Mouse (Mus musculus) C2C12 (cell line): Measurements from ENCODE around the gene Amh. TPM values are rescaled to one million over a fixed set of nuclear protein-coding genes. Genes with fewer than 3 reads are reported as not detected.

Source experiments
- H3K27me3 ChIP-seq: one replicate; pipeline ENCODE4 v1.6.1; 2011; ENCODE audit not compliant: control insufficient read depth, insufficient read depth, insufficient read length
- H3K36me3 ChIP-seq: one replicate; pipeline ENCODE4 v1.6.1; 2011; ENCODE audit not compliant: control insufficient read depth, insufficient read depth
- H3K4me3 ChIP-seq: one replicate; pipeline ENCODE4 v1.5.1; 2011; ENCODE audit warnings: mild to moderate bottlenecking, control low read depth; ENCODE audit not compliant: poor library complexity, insufficient read depth, severe bottlenecking
- H3K79me2 ChIP-seq: one replicate; pipeline ENCODE4 v1.6.1; 2011; ENCODE audit not compliant: control insufficient read depth, insufficient read depth
- H3K79me3 ChIP-seq: one replicate; pipeline ENCODE4 v1.6.1; 2011; ENCODE audit warnings: low read depth, control low read depth
- H3ac ChIP-seq: one replicate; pipeline ENCODE3; 2011; ENCODE audit warnings: low read depth; ENCODE audit not compliant: control insufficient read depth, insufficient read length
- CEBPB ChIP-seq: IDR thresholded peaks from one replicate; pipeline ENCODE4 v1.6.1; 2011; ENCODE audit warnings: low read depth, mild to moderate bottlenecking, control low read depth, moderate library complexity
- CTCF ChIP-seq: IDR thresholded peaks from one replicate; pipeline ENCODE4 v1.5.1; 2011; ENCODE audit not compliant: control insufficient read depth, insufficient read depth, insufficient read length
- FOSL1 ChIP-seq: IDR thresholded peaks from one replicate; pipeline ENCODE4 v1.8.0; 2011; ENCODE audit warnings: mild to moderate bottlenecking, low read length; ENCODE audit not compliant: poor library complexity, insufficient read depth, severe bottlenecking
- MAX ChIP-seq: IDR thresholded peaks from one replicate; pipeline ENCODE4 v1.6.1; 2011; ENCODE audit warnings: mild to moderate bottlenecking, control low read depth
- MYOD1 ChIP-seq: IDR thresholded peaks from one replicate; pipeline ENCODE4 v1.6.1; 2011; ENCODE audit warnings: low read depth; ENCODE audit not compliant: control insufficient read depth, insufficient read length
- MYOG ChIP-seq: IDR thresholded peaks from one replicate; pipeline ENCODE4 v1.6.1; 2011; ENCODE audit not compliant: control insufficient read depth, insufficient read length; ENCODE audit errors: extremely low read depth
- USF1 ChIP-seq: IDR thresholded peaks from one replicate; pipeline ENCODE4 v1.6.1; 2011; ENCODE audit warnings: low read depth, mild to moderate bottlenecking, control low read depth, moderate library complexity
- polyA plus RNA-seq: library from polyadenylated mRNA; unstranded; fragments of >200 nt; fragmentation: generic; extraction: Trizol; gene quantifications from one replicate; pipeline ENCODE4 v1.2.1, GENCODE M21; 2012; ENCODE audit warnings: missing spikeins

Amh gene
- polyA plus RNA-seq, 1 experiment: 0.87 TPM

GRCm38 (mm10) chr10:80799070-80799566, 5.9 kb upstream of the Amh start:
- Histone ChIP-seq H3K27me3 (no peaks in the 10 kb centered on the region), H3K36me3 (peaks cover 75% of the 10 kb centered on the region), H3K4me3 (peak overlapping the region; percentile 99), H3ac (peak overlapping the region; percentile 86), H3K79me2 (peaks cover 74% of the 10 kb centered on the region), H3K79me3 (peaks cover 53% of the 10 kb centered on the region)
- TF ChIP-seq CEBPB: no peak
- no peak for TF ChIP-seq FOSL1
- TF ChIP-seq MYOG: no peak
- TF ChIP-seq MAX: no peak
- no peak for TF ChIP-seq USF1
- TF ChIP-seq CTCF: no peak
- TF ChIP-seq MYOD1: no peak

GRCm38 (mm10) chr10:80802204-80802912, 2.7 kb upstream of the Amh start:
- Histone ChIP-seq H3ac (no peak overlapping the region), H3K36me3 (peaks cover 68% of the 10 kb centered on the region), H3K79me3 (peaks cover 39% of the 10 kb centered on the region), H3K4me3 (no peak overlapping the region), H3K27me3 (no peaks in the 10 kb centered on the region), H3K79me2 (peaks cover 51% of the 10 kb centered on the region)
- no peak for TF ChIP-seq MYOG
- TF ChIP-seq CTCF: no peak
- no peak for TF ChIP-seq CEBPB
- TF ChIP-seq MYOD1: no peak
- no peak for TF ChIP-seq USF1
- no peak for TF ChIP-seq MAX
- TF ChIP-seq FOSL1: no peak

DNA sequence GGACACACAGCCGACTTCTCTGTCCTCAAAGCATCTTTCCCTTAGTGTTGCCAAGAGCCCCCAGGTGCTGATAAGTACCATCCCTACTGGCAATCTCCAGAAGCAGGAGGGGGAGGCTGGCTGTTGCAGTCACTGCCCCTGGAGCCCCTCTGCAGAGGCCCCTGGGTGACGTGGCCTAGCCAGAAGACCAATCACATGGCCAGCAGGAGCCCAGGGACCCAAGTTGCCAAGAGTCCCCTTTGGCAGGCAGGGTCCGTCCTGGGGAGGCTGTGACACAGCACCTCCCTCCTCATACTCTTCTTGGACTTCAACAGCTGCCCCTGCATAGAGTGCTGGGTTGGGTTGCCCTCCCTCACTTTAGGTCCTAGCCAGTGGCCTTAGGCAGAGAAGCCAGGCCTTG, 2.0 kb upstream of the Amh start:
- no peaks in the 10 kb centered on the region for H3K27me3 ChIP-seq
- TF ChIP-seq USF1: no peak
- no peak for TF ChIP-seq CTCF
- TF ChIP-seq CEBPB: no peak
- no peak for TF ChIP-seq MAX
- no peak for TF ChIP-seq FOSL1
- no peak for TF ChIP-seq MYOD1
- no peak for TF ChIP-seq MYOG
- peaks cover 36% of the 10 kb centered on the region for H3K79me3 ChIP-seq
- H3K36me3 ChIP-seq: peaks cover 68% of the 10 kb centered on the region
- H3K79me2 ChIP-seq: peaks cover 45% of the 10 kb centered on the region
- no peak overlapping the region for H3K4me3 ChIP-seq
- H3ac ChIP-seq: no peak overlapping the region

- Histone ChIP-seq H3K79me2 (peaks cover 31% of the 10 kb centered on the region), H3K36me3 (peaks cover 68% of the 10 kb centered on the region), H3K4me3 (no peak overlapping the region), H3K27me3 (no peaks in the 10 kb centered on the region), H3ac (no peak overlapping the region), H3K79me3 (peaks cover 27% of the 10 kb centered on the region)
- TF ChIP-seq CTCF (no peak), MYOD1 (no peak), MAX (no peak), FOSL1 (no peak), USF1 (no peak), MYOG (no peak), CEBPB (no peak)
Observed at GRCm38 (mm10) chr10:80804340-80804739, 703 bp upstream of the Amh start.

- H3K79me2 ChIP-seq: peaks cover 21% of the 10 kb centered on the region
- no peak overlapping the region for H3ac ChIP-seq
- TF ChIP-seq CTCF (no peak), MYOG (no peak), FOSL1 (no peak), MYOD1 (no peak), USF1 (no peak), CEBPB (no peak), MAX (no peak)
- peaks cover 18% of the 10 kb centered on the region for H3K79me3 ChIP-seq
- peaks cover 58% of the 10 kb centered on the region for H3K36me3 ChIP-seq
- H3K4me3 ChIP-seq: no peak overlapping the region
- H3K27me3 ChIP-seq: no peaks in the 10 kb centered on the region
Observed at GRCm38 (mm10) chr10:80805322-80805721, 279 bp downstream of the Amh start.
